8 mouse cellular contexts compared by ENCODE assay signal in genomic region chr9:107612945-107613569, GRCm38 (mm10). TPM values are rescaled to one million over a fixed set of nuclear protein-coding genes. Genes with fewer than 3 reads are reported as not detected.
A peak's percentile ranks its signal among the peaks of the same experiment; 100 is the strongest.
DNase-seq lines count a peak whose midpoint lies in the region; ATAC-seq lines count a peak whose summit lies in the region.

No protein-coding gene starts in this region.

- 8% methylated on average over 12 of the region's 12 CpGs for WGBS in lung, embryonic 15.5 days
- 12% methylated on average over 12 of the region's 12 CpGs for WGBS in forebrain, embryonic 11.5 days
- WGBS in limb, embryonic 11.5 days, result 14% methylated on average over 12 of the region's 12 CpGs
- WGBS in neural tube, embryonic 15.5 days, result 8% methylated on average over 12 of the region's 12 CpGs

- no peaks in the 10 kb centered on the region for H3K9me3 ChIP-seq in lung, embryonic 15.5 days
- H3K9me3 ChIP-seq in forebrain, embryonic 11.5 days (ENCODE audit: control insufficient read depth, low read length), result no peaks in the 10 kb centered on the region
- no peaks in the 10 kb centered on the region for H3K9me3 ChIP-seq in limb, embryonic 11.5 days (ENCODE audit: control insufficient read depth, low read length)
- H3K9me3 ChIP-seq in neural tube, embryonic 15.5 days (replicated peaks), result no peaks in the 10 kb centered on the region

- H3K4me1 ChIP-seq in lung, embryonic 15.5 days, result peaks cover 46% of the 10 kb centered on the region
- peaks cover 30% of the 10 kb centered on the region for H3K4me1 ChIP-seq in forebrain, embryonic 11.5 days (replicated peaks; ENCODE audit: control insufficient read depth, insufficient read depth, low read length)
- H3K4me1 ChIP-seq in limb, embryonic 11.5 days (ENCODE audit: control insufficient read depth, insufficient read depth, low read length), result peaks cover 37% of the 10 kb centered on the region
- H3K4me1 ChIP-seq in neural tube, embryonic 15.5 days, result peaks cover 40% of the 10 kb centered on the region

- H3K36me3 ChIP-seq in lung, embryonic 15.5 days, result peaks cover 42% of the 10 kb centered on the region
- H3K36me3 ChIP-seq in forebrain, embryonic 11.5 days (ENCODE audit: control insufficient read depth, insufficient read depth, low read length), result peaks cover 19% of the 10 kb centered on the region
- peaks cover 23% of the 10 kb centered on the region for H3K36me3 ChIP-seq in limb, embryonic 11.5 days (ENCODE audit: control insufficient read depth, insufficient read depth, low read length)
- peaks cover 38% of the 10 kb centered on the region for H3K36me3 ChIP-seq in neural tube, embryonic 15.5 days

- H3K4me2 ChIP-seq in lung, embryonic 15.5 days, result peak overlapping the region; percentile 85
- peak overlapping the region; percentile 58; the same call in 1 of the 2 replicates for H3K4me2 ChIP-seq in forebrain, embryonic 11.5 days (ENCODE audit: low read depth, low read length, severe bottlenecking)
- H3K4me2 ChIP-seq in limb, embryonic 11.5 days (ENCODE audit: low read depth, severe bottlenecking), result peak overlapping the region; percentile 67
- peak overlapping the region; percentile 61 for H3K4me2 ChIP-seq in neural tube, embryonic 15.5 days

- peak overlapping the region; percentile 18; the same call in 1 of the 2 replicates for H3K9ac ChIP-seq in lung, embryonic 15.5 days
- H3K9ac ChIP-seq in forebrain, embryonic 11.5 days (ENCODE audit: low read length), result peak overlapping the region; percentile 72; the same call in 1 of the 2 replicates
- H3K9ac ChIP-seq in limb, embryonic 11.5 days (ENCODE audit: low read length), result peak overlapping the region; percentile 60; the same call in 1 of the 2 replicates
- H3K9ac ChIP-seq in neural tube, embryonic 15.5 days (replicated peaks), result peak overlapping the region; percentile 57

- H3K27me3 ChIP-seq in lung, embryonic 15.5 days, result no peaks in the 10 kb centered on the region
- H3K27me3 ChIP-seq in forebrain, embryonic 11.5 days (ENCODE audit: control insufficient read depth, insufficient read depth, low read length), result no peaks in the 10 kb centered on the region
- no peaks in the 10 kb centered on the region for H3K27me3 ChIP-seq in limb, embryonic 11.5 days (ENCODE audit: control insufficient read depth, insufficient read depth, low read length)
- H3K27me3 ChIP-seq in neural tube, embryonic 15.5 days (replicated peaks), result no peaks in the 10 kb centered on the region

- H3K4me3 ChIP-seq in lung, embryonic 15.5 days, result peak overlapping the region; percentile 39
- H3K4me3 ChIP-seq in forebrain, embryonic 11.5 days (ENCODE audit: low read depth, low read length), result peak overlapping the region; percentile 28; the same call in 1 of the 2 replicates
- peak overlapping the region; percentile 29; the same call in 1 of the 2 replicates for H3K4me3 ChIP-seq in limb, embryonic 11.5 days (ENCODE audit: low read depth, low read length)
- H3K4me3 ChIP-seq in neural tube, embryonic 15.5 days (replicated peaks), result peak overlapping the region; percentile 33

- DNase-seq in lung, postnatal 4 days, result no peak
- no peak for DNase-seq in forebrain, embryonic 11.5 days (ENCODE audit: low spot score)
- no peak for DNase-seq in limb, embryonic 11.5 days (ENCODE audit: low spot score)
- no peak for DNase-seq in cerebellum, postnatal 4 days (ENCODE audit: low spot score in 2 of 2)
- DNase-seq in urinary bladder, postnatal 4 days (ENCODE audit: low spot score in 2 of 2), result no peak
- DNase-seq in layer of hippocampus, adult 18-20 months (ENCODE audit: low spot score in 2 of 2), result no peak

- peak; percentile 29; the same call in 1 of the 2 replicates for ATAC-seq in lung, embryonic 15.5 days (ENCODE audit: borderline replicate concordance, extremely low read depth, low FRiP score, low TSS enrichment)
- peak; percentile 11 for ATAC-seq in forebrain, embryonic 11.5 days (replicated peaks; ENCODE audit: low FRiP score)
- ATAC-seq in limb, embryonic 11.5 days (ENCODE audit: insufficient number of reproducible peaks, low FRiP score, low TSS enrichment, low read depth), result 0 out of 2 replicates have a peak, but pooled peaks have one; percentile 2
- ATAC-seq in neural tube, embryonic 15.5 days (ENCODE audit: low FRiP score), result 0 out of 2 replicates have a peak, but pooled peaks have one; percentile 23

- peak overlapping the region; percentile 92 for H3K27ac ChIP-seq in lung, embryonic 15.5 days
- peak overlapping the region; percentile 95 for H3K27ac ChIP-seq in forebrain, embryonic 11.5 days (ENCODE audit: low read depth, low read length)
- peak overlapping the region; percentile 73 for H3K27ac ChIP-seq in limb, embryonic 11.5 days (replicated peaks; ENCODE audit: low read depth, low read length)
- peak overlapping the region; percentile 97 for H3K27ac ChIP-seq in neural tube, embryonic 15.5 days (replicated peaks)

RNA-seq across cellular contexts. Expression of gene Sema3b, which starts 4.0 kb away (rescaled TPM):
- polyA plus RNA-seq in lung, embryonic 15.5 days (2015; fragmentation: Nextera tagmentation; extraction: Ambion mirVana), result 8.2 and 9.1 TPM in 2 replicates
- 1.7 TPM in 2 replicates for polyA plus RNA-seq in forebrain, embryonic 11.5 days (2014; fragmentation: Nextera tagmentation; extraction: Ambion mirVana)
- polyA plus RNA-seq in limb, embryonic 11.5 days (2014; fragmentation: Nextera tagmentation; extraction: Ambion mirVana), result 3.4 and 3.7 TPM in 2 replicates
- polyA plus RNA-seq in neural tube, embryonic 15.5 days (2015; fragmentation: Nextera tagmentation; extraction: Ambion mirVana), result 6.6 and 9.7 TPM in 2 replicates
- total RNA-seq in layer of hippocampus, adult 18-20 months (2021), result 1 to 10 TPM; 1.5 to 2.5 TPM

RNA-seq across cellular contexts. Expression of gene Gnai2, which starts 22.1 kb away (rescaled TPM):
- 469 and 478 TPM in 2 replicates for polyA plus RNA-seq in lung, embryonic 15.5 days (2015; fragmentation: Nextera tagmentation; extraction: Ambion mirVana)
- polyA plus RNA-seq in forebrain, embryonic 11.5 days (2014; fragmentation: Nextera tagmentation; extraction: Ambion mirVana), result 527 and 580 TPM in 2 replicates
- 336 and 358 TPM in 2 replicates for polyA plus RNA-seq in limb, embryonic 11.5 days (2014; fragmentation: Nextera tagmentation; extraction: Ambion mirVana)
- 262 and 325 TPM in 2 replicates for polyA plus RNA-seq in neural tube, embryonic 15.5 days (2015; fragmentation: Nextera tagmentation; extraction: Ambion mirVana)
- 100 to 1,000 TPM; 228 to 231 TPM for total RNA-seq in layer of hippocampus, adult 18-20 months (2021)

RNA-seq across cellular contexts. Expression of gene Ifrd2, which starts 25.6 kb away (rescaled TPM):
- 40.0 and 44.2 TPM in 2 replicates for polyA plus RNA-seq in lung, embryonic 15.5 days (2015; fragmentation: Nextera tagmentation; extraction: Ambion mirVana)
- polyA plus RNA-seq in forebrain, embryonic 11.5 days (2014; fragmentation: Nextera tagmentation; extraction: Ambion mirVana), result 35.0 and 37.2 TPM in 2 replicates
- 47.6 and 49.0 TPM in 2 replicates for polyA plus RNA-seq in limb, embryonic 11.5 days (2014; fragmentation: Nextera tagmentation; extraction: Ambion mirVana)
- 14.4 and 25.2 TPM in 2 replicates for polyA plus RNA-seq in neural tube, embryonic 15.5 days (2015; fragmentation: Nextera tagmentation; extraction: Ambion mirVana)
- 10 to 100 TPM; 12.5 to 13.2 TPM for total RNA-seq in layer of hippocampus, adult 18-20 months (2021)

RNA-seq across cellular contexts. Expression of gene Hyal3, which starts 32.4 kb away (rescaled TPM):
- polyA plus RNA-seq in lung, embryonic 15.5 days (2015; fragmentation: Nextera tagmentation; extraction: Ambion mirVana), result 0.99 and 1.4 TPM in 2 replicates
- 0.39 TPM in 1 of 2 replicates, not detected in the other for polyA plus RNA-seq in forebrain, embryonic 11.5 days (2014; fragmentation: Nextera tagmentation; extraction: Ambion mirVana)
- polyA plus RNA-seq in limb, embryonic 11.5 days (2014; fragmentation: Nextera tagmentation; extraction: Ambion mirVana), result 0.54 and 0.57 TPM in 2 replicates
- polyA plus RNA-seq in neural tube, embryonic 15.5 days (2015; fragmentation: Nextera tagmentation; extraction: Ambion mirVana), result 2.0 and 2.2 TPM in 2 replicates
- total RNA-seq in layer of hippocampus, adult 18-20 months (2021), result 1 to 10 TPM; 1.1 to 1.4 TPM

RNA-seq across cellular contexts. Expression of gene Naa80, which starts 34.4 kb away (rescaled TPM):
- 18.2 and 18.6 TPM in 2 replicates for polyA plus RNA-seq in lung, embryonic 15.5 days (2015; fragmentation: Nextera tagmentation; extraction: Ambion mirVana)
- polyA plus RNA-seq in forebrain, embryonic 11.5 days (2014; fragmentation: Nextera tagmentation; extraction: Ambion mirVana), result 11.3 and 15.2 TPM in 2 replicates
- polyA plus RNA-seq in limb, embryonic 11.5 days (2014; fragmentation: Nextera tagmentation; extraction: Ambion mirVana), result 14.3 and 16.7 TPM in 2 replicates
- 16.9 and 19.7 TPM in 2 replicates for polyA plus RNA-seq in neural tube, embryonic 15.5 days (2015; fragmentation: Nextera tagmentation; extraction: Ambion mirVana)
- total RNA-seq in layer of hippocampus, adult 18-20 months (2021), result 10 to 100 TPM; 10.7 to 13.5 TPM

Comparison
In these comparisons a context has a peak if more than half of its experiments do, and no peak if none do; other contexts are left out.
1. H3K9ac ChIP-seq: peak in every context shown above with its lines; median percentile 72 in forebrain, embryonic 11.5 days; 60 in limb, embryonic 11.5 days; 57 in neural tube, embryonic 15.5 days; 18 in lung, embryonic 15.5 days.